Mouse (Mus musculus) layer of hippocampus, postnatal 10 days (tissue): ENCODE results near the gene Zdhhc6. TPM values are rescaled to one million over a fixed set of nuclear protein-coding genes. Genes with fewer than 3 reads are reported as not detected.

Experiments used
- DNase-seq, 2 experiments: peaks; one replicate each; pipeline ENCODE4 v3.0.0; 2021; ENCODE audit warnings: low spot score in 2 of 2
- total RNA-seq, 2 experiments: library from RNA; stranded (reverse); gene quantifications; 2 replicates each; pipeline ENCODE4 v1.2.3; 2021

Zdhhc6 gene
- total RNA-seq, 2 experiments from 2014 or later = 27.1 to 29.2 TPM

- no peak for DNase-seq
Observed at GRCm38 (mm10) chr19:55305024-55305423, 10.8 kb downstream of the Zdhhc6 start.

DNA sequence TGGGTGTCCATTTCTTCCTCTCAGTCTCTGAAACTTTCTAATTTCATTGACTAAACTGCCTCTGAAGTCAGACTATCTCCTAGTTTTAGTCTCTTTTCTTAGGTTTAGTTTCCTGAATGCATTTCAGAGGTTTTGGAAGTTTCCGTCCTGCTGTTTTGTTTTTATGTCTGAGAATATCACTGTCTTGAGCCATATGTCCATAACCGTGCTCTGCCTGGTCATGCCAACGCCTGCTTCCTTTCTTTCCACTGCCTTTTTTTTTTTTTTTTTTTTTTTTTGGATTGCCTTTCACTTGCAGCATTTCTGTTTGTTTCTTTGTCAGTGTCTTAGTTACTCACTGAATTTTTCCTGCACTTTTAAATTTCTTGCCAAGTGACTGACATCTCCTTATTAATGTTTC is 15.3 kb downstream of the Zdhhc6 start:
- DNase-seq = no peak

DNA sequence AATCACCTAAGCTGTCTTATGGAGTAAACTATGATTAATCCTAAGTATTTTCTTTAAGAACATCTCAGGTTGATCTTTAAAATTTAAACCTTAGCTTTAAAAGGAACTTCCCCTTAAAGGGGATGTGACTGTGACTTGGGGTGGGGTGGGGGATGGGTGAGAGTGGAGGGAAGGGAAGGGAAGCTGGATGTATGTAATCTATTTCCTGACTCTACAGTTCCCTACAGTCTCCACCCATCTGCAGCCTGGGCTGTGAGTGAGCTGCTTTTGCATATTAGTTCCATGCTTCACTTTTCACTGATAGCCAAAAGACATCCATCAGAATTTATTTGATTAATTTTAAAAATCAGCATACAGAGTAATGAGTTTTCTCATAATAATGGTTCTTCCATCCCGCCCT is 16.5 kb downstream of the Zdhhc6 start:
- DNase-seq = no peak

DNA sequence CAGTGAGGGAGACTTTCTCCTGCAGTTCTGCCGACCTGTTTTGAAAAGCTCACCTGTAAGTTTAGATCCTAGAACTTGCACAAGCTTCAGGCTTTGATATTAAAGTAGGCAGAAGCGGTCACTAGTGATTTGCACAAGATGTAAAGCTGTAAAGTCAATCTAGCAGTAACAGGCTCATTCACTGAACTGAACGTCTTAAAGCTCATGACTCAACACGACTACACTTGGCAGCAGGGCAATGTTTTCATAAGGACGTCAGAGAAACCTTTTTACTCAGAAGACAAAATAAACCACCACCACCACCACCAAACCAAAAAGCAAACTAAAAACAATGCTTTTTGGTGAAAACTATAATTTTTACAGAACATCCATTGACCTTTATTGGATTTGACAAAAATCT is 17.9 kb downstream of the Zdhhc6 start:
- DNase-seq = no peak

- DNase-seq = no peak
Observed at GRCm38 (mm10) chr19:55297489-55297888, 18.3 kb downstream of the Zdhhc6 start.

- DNase-seq = no peak
Observed at GRCm38 (mm10) chr19:55296301-55296700, 19.5 kb downstream of the Zdhhc6 start.

- no peak for DNase-seq
Observed at GRCm38 (mm10) chr19:55295556-55295955, 20.3 kb downstream of the Zdhhc6 start.

DNA sequence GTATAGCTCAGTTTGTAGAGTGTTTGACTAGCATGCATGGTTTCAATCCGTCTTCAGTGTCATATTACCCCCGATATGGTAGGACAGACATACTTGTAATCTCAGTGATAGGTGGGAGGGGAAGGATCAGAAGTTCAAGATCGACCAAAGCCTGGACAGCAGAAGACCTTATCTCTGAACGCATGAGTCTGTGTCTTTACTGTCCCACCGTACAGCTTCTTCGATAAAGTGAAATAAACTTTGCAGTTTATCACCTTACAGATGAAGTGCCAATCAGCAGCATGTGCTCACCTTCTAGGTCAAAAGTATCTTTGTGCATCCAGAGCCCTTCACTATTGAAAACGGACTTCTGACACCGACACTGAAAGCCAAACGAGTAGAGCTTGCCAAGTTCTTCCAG is 20.8 kb downstream of the Zdhhc6 start:
- DNase-seq = no peak

GRCm38 (mm10) chr19:55293175-55293574 is 22.7 kb downstream of the Zdhhc6 start:
- no peak for DNase-seq

- DNase-seq = no peak
Observed at GRCm38 (mm10) chr19:55292210-55292850, 23.5 kb downstream of the Zdhhc6 start.

- no peak for DNase-seq
Observed at GRCm38 (mm10) chr19:55290621-55291270, 25.1 kb downstream of the Zdhhc6 start.

GRCm38 (mm10) chr19:55288974-55289373 is 26.9 kb downstream of the Zdhhc6 start:
- no peak for DNase-seq

DNA sequence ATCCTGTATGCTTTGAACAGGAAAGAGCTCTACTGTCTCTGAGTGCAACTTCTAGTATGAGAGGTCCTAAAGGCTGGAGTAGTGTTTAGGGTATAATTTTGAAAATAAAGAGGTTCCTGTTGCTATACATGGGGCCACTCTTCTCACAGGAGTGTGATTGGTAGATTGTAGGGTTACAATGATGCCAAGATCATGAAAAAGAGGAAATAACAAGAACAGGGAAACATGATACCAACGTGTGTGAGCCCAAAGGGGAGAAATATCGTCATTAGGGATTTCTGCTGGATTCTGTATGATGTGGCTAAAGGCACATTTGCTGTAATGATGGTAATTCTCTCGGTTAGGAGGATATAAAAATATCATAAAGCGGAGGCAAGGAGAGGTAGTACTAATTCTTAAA is 29.8 kb downstream of the Zdhhc6 start:
- DNase-seq = no peak

DNA sequence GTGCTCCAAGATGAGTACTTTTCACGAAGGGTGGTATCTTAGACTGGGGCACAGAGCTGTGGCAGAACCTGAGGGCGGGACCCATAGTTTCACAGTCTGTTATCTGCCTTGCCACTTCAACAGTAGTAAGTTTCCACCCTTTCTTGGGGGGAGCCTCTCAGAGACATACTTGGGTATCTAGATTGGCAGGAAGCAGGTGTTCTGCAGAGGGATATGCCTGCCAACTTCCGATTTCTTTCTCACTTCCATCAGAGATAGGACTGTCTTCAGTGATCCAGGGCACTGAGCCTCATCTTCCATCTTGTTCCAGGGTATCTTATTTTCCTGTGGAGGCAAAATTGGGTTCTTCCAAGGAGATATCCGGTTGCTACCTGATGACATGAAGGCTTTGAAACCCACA is 31.7 kb downstream of the Zdhhc6 start:
- DNase-seq = no peak

DNA sequence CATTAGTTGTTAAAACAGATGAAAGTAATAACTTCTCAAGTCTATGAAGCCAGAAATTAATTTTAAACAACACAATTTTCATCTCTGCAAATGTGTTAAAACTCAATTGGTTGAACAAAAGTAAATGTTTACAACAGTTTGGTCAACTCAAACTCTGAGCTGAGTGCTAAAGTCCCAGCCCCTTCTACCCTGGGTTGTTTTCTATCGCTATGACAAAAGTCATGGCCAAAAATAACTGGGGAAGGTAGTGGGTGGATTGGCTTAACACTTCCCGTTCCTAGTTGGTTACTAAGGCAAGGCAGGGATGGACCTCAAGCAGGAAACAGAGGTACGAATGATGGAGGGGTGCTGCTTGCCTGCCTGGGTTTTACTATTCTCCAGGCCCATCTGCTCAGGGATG is 39.1 kb downstream of the Zdhhc6 start:
- DNase-seq = no peak

DNA sequence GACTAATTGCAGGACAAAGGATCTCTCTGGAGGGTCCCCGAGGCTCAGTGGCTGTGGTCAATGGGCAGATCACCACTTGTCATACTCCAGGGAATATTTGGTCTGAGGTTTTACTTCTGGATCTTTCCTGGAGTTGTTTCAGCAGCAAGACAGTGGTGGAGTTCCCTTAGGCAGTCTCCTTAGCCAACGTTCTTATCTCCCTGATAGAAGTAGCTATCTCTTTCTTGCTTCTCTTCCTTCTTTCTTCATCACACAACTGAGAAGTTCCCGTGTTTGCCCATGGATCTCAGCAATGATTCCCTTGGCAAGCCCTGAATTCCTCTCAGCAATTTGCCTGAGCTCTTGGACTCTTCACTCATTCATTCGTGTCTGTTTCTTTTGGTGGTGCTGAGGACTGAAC is 39.7 kb downstream of the Zdhhc6 start:
- no peak for DNase-seq

DNA sequence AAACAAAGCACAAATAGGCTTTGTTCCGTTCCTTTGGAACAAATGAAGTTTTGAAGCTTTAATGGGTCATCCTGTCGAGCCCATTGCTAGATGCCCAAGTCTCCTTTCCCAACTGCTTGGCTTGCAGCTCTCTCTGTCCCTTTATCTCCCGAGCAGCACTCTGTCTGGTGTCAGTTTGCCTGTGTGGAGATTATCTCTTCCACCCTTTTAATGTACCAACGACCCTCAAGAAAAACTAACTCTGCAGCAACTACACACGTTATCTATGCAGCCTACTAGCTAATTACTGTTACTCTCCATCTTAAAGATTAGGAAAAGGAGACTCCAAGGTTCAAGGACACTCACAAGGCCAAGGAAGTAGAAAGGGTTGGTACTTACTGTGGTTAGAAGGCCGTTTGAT is 42.5 kb downstream of the Zdhhc6 start:
- DNase-seq = no peak

GRCm38 (mm10) chr19:55271448-55271847 is 44.4 kb downstream of the Zdhhc6 start:
- no peak for DNase-seq

- no peak for DNase-seq
Observed at GRCm38 (mm10) chr19:55269051-55269450, 46.8 kb downstream of the Zdhhc6 start.

- no peak for DNase-seq
Observed at GRCm38 (mm10) chr19:55268150-55268549, 47.7 kb downstream of the Zdhhc6 start.

GRCm38 (mm10) chr19:55266786-55267185 is 49.0 kb downstream of the Zdhhc6 start:
- no peak for DNase-seq

- no peak for DNase-seq
Observed at GRCm38 (mm10) chr19:55265269-55265668, 50.6 kb downstream of the Zdhhc6 start.
